Mouse (Mus musculus) small intestine, adult 2 months (tissue): Measurements from ENCODE around the gene Dnm1. TPM values are rescaled to one million over a fixed set of nuclear protein-coding genes. Genes with fewer than 3 reads are reported as not detected.
"Not testable (repeated sequence)": the region's sequence is repeated elsewhere in the genome, so short reads cannot be mapped to it uniquely, and the experiment has no call there.

ENCODE experiments used
- H3K27ac ChIP-seq: fragments of 200-500 bp; 2 replicates; pipeline ENCODE4 v1.5.1; 2012; ENCODE audit warnings: low read depth, low read length, control low read depth, inconsistent platforms; ENCODE audit not compliant: insufficient read depth
- H3K27me3 ChIP-seq: fragments of 200-500 bp; 2 replicates; pipeline ENCODE4 v1.6.1; 2012; ENCODE audit warnings: mild to moderate bottlenecking, moderate library complexity, low read length, inconsistent platforms; ENCODE audit not compliant: control insufficient read depth, insufficient read depth
- H3K36me3 ChIP-seq: fragments of 200-500 bp; 2 replicates; pipeline ENCODE4 v1.6.1; 2012; ENCODE audit warnings: mild to moderate bottlenecking, low read length, control low read depth, inconsistent platforms; ENCODE audit not compliant: control insufficient read depth, insufficient read depth
- H3K4me1 ChIP-seq: fragments of 200-500 bp; 2 replicates; pipeline ENCODE4 v1.6.1; 2012; ENCODE audit warnings: low read length, inconsistent platforms, mixed read lengths; ENCODE audit not compliant: control insufficient read depth, insufficient read depth, insufficient read length
- H3K4me3 ChIP-seq: fragments of 200-500 bp; 2 replicates; pipeline ENCODE4 v1.5.1; 2012; ENCODE audit warnings: low read depth, mild to moderate bottlenecking, control low read depth, inconsistent platforms, low read length, moderate library complexity
- CTCF ChIP-seq: fragments of 200-500 bp; IDR thresholded peaks from 2 replicates; pipeline ENCODE4 v1.5.1; 2012; ENCODE audit warnings: low read depth, mild to moderate bottlenecking, control low read depth, inconsistent platforms, low read length, moderate library complexity, mixed read lengths; ENCODE audit not compliant: insufficient replicate concordance, insufficient read length; ENCODE audit errors: extremely low read depth
- POLR2A ChIP-seq: fragments of 200-500 bp; IDR thresholded peaks from 2 replicates; pipeline ENCODE4 v1.6.1; 2012; ENCODE audit warnings: low read depth, mild to moderate bottlenecking, control low read depth, inconsistent platforms, low read length, moderate library complexity
- WGBS: fragments of 180-500 bp; shearing (Covaris S2); methylation state at CpG from one replicate; pipeline ENCODE4 v1.1.7; 2018; 5-methylcytosine and 5-hydroxymethylcytosine counted together
- polyA plus RNA-seq: library from polyadenylated mRNA; depleted of rRNA; stranded (reverse); fragments of >200 nt; gene quantifications from 2 replicates; pipeline ENCODE4 v1.2.3, GENCODE M21; 2012

The Dnm1 gene
- polyA plus RNA-seq, 1 experiment, result 480 TPM

GRCm38 (mm10) chr2:32376963-32377362, 23.8 kb upstream of the Dnm1 start:
- Histone ChIP-seq H3K4me1 (peaks cover 4% of the 10 kb centered on the region; the same call in 1 of the 2 replicates), H3K27ac (no peak overlapping the region), H3K4me3 (no peak overlapping the region), H3K27me3 (no peaks in the 10 kb centered on the region), H3K36me3 (peaks cover 57% of the 10 kb centered on the region)
- no peak for TF ChIP-seq POLR2A
- WGBS, result 94% methylated on average over 10 of the region's 10 CpGs

GRCm38 (mm10) chr2:32375317-32375940, 22.3 kb upstream of the Dnm1 start:
- Histone ChIP-seq H3K27me3 (no peaks in the 10 kb centered on the region), H3K4me1 (no peaks in the 10 kb centered on the region), H3K36me3 (peaks cover 70% of the 10 kb centered on the region), H3K4me3 (no peak overlapping the region), H3K27ac (no peak overlapping the region)
- 79% methylated on average over 13 of the region's 13 CpGs for WGBS
- TF ChIP-seq POLR2A, result no peak
- TF ChIP-seq CTCF, result no peak

GRCm38 (mm10) chr2:32374191-32374590, 21.1 kb upstream of the Dnm1 start:
- Histone ChIP-seq H3K27me3 (no peaks in the 10 kb centered on the region), H3K27ac (no peak overlapping the region), H3K36me3 (peaks cover 80% of the 10 kb centered on the region), H3K4me3 (no peak overlapping the region), H3K4me1 (no peaks in the 10 kb centered on the region)
- TF ChIP-seq CTCF (no peak), POLR2A (no peak)
- WGBS, result 92% methylated on average over 10 of the region's 10 CpGs

- no peak overlapping the region for H3K27ac ChIP-seq
Observed at GRCm38 (mm10) chr2:32367315-32367714, 14.2 kb upstream of the Dnm1 start.

GRCm38 (mm10) chr2:32364121-32364520, 11.0 kb upstream of the Dnm1 start:
- TF ChIP-seq POLR2A, result no peak
- TF ChIP-seq CTCF, result no peak
- Histone ChIP-seq H3K27ac (no peak overlapping the region), H3K4me3 (peak overlapping the region; percentile 77; the same call in 1 of the 2 replicates), H3K27me3 (no peaks in the 10 kb centered on the region), H3K4me1 (peaks cover 2% of the 10 kb centered on the region), H3K36me3 (peaks cover 17% of the 10 kb centered on the region)
- 83% methylated on average over 8 of the region's 8 CpGs for WGBS

More at GRCm38 (mm10) chr2:32367315-32367714, 14.2 kb upstream of the Dnm1 start:
- peaks cover 2% of the 10 kb centered on the region for H3K4me1 ChIP-seq
- TF ChIP-seq CTCF, result no peak
- no peak overlapping the region for H3K4me3 ChIP-seq
- H3K36me3 ChIP-seq, result peaks cover 42% of the 10 kb centered on the region
- WGBS, result 93% methylated on average over 5 of the region's 5 CpGs
- H3K27me3 ChIP-seq, result no peaks in the 10 kb centered on the region

- 7% methylated on average over 19 of the region's 19 CpGs for WGBS
- no peak for TF ChIP-seq CTCF
- no peak for TF ChIP-seq POLR2A
Observed at GRCm38 (mm10) chr2:32363376-32364106, 10.4 kb upstream of the Dnm1 start.

GRCm38 (mm10) chr2:32362817-32363340, 9.7 kb upstream of the Dnm1 start:
- H3K36me3 ChIP-seq, result peaks cover 10% of the 10 kb centered on the region
- H3K27ac ChIP-seq, result peak overlapping the region; percentile 89
- H3K4me3 ChIP-seq, result peak overlapping the region; percentile 77
- peaks cover 2% of the 10 kb centered on the region for H3K4me1 ChIP-seq
- H3K27me3 ChIP-seq, result no peaks in the 10 kb centered on the region
- WGBS, result under 1% methylated on average over 53 of the region's 53 CpGs
- TF ChIP-seq CTCF, result peak; percentile 79
- peak; percentile 75; the same call in 1 of the 2 replicates for TF ChIP-seq POLR2A

More at GRCm38 (mm10) chr2:32363376-32364106, 10.4 kb upstream of the Dnm1 start:
- H3K4me3 ChIP-seq, result peak overlapping the region; percentile 77
- H3K27me3 ChIP-seq, result no peaks in the 10 kb centered on the region
- H3K27ac ChIP-seq, result peak overlapping the region; percentile 89
- H3K4me1 ChIP-seq, result peaks cover 2% of the 10 kb centered on the region
- H3K36me3 ChIP-seq, result peaks cover 14% of the 10 kb centered on the region

GRCm38 (mm10) chr2:32362274-32362673, 9.1 kb upstream of the Dnm1 start:
- WGBS, result 16% methylated on average over 5 of the region's 5 CpGs
- Histone ChIP-seq H3K27ac (0 out of 2 replicates have a peak overlapping the region, but pooled peaks have one; percentile 89), H3K4me3 (peak overlapping the region; percentile 77)
- H3K27me3 ChIP-seq, H3K36me3 ChIP-seq, H3K4me1 ChIP-seq: not testable (repeated sequence)
